Mouse (Mus musculus) kidney, postnatal 0 days (tissue): ENCODE measurements at regions not wholly inside any gene's neighbourhood (a gene's known extent, or its start where the extent isn't known, plus 50 kb on each side); places are given as distances from the start of the nearest gene placed in this dataset.

Source experiments
- ATAC-seq: fragments of 200-750 bp; cut with Nextera tagmentation; replicated peaks from 2 replicates; pipeline ENCODE4 v1.8.0; 2017; ENCODE audit warnings: low read depth, moderate number of reproducible peaks, moderate TSS enrichment, moderate library complexity; ENCODE audit not compliant: low FRiP score
- DNase-seq: peaks from one replicate; pipeline ENCODE4 v3.0.0-alpha.2; 2016; ENCODE audit warnings: low spot score
- H3K27ac ChIP-seq: fragments of 300-500 bp; sonication (generic); 2 replicates; pipeline ENCODE4 v1.5.1; 2014; ENCODE audit warnings: mild to moderate bottlenecking
- H3K27me3 ChIP-seq: fragments of 300-500 bp; sonication (generic); 2 replicates; pipeline ENCODE4 v1.6.1; 2014; ENCODE audit warnings: low read length, mixed read lengths; ENCODE audit not compliant: insufficient read depth
- H3K36me3 ChIP-seq: fragments of 300-500 bp; sonication (generic); 2 replicates; pipeline ENCODE4 v1.6.1; 2014; ENCODE audit warnings: low read length, mixed read lengths; ENCODE audit not compliant: insufficient read depth
- H3K4me1 ChIP-seq: fragments of 300-500 bp; sonication (generic); replicated peaks from 2 replicates; pipeline ENCODE4 v1.6.1; 2014; ENCODE audit warnings: antibody characterized with exemption, low read length, mixed read lengths; ENCODE audit not compliant: insufficient read depth
- H3K4me2 ChIP-seq: fragments of 300-500 bp; sonication (generic); 2 replicates; pipeline ENCODE4 v1.6.1; 2014; ENCODE audit warnings: mild to moderate bottlenecking, low read length, moderate library complexity, mixed read lengths
- H3K4me3 ChIP-seq: fragments of 300-500 bp; sonication (generic); replicated peaks from 2 replicates; pipeline ENCODE4 v1.5.1; 2014; ENCODE audit warnings: low read depth, low read length
- H3K9ac ChIP-seq: fragments of 300-500 bp; sonication (generic); 2 replicates; pipeline ENCODE4 v1.6.1; 2014; ENCODE audit warnings: low read depth, low read length
- H3K9me3 ChIP-seq: fragments of 300-500 bp; sonication (generic); replicated peaks from 2 replicates; pipeline ENCODE4 v1.6.1; 2016; ENCODE audit warnings: low read length, inconsistent platforms, mixed read lengths
- CTCF ChIP-seq: IDR thresholded peaks from 2 replicates; pipeline ENCODE4 v1.5.1; 2016; ENCODE audit warnings: antibody characterized with exemption, low read depth, mild to moderate bottlenecking, moderate library complexity
- WGBS: fragments of 180-500 bp; shearing (Covaris S2); extraction: QIAGEN DNeasy Blood & Tissue Kit; methylation state at CpG from one replicate; pipeline ENCODE4 v1.1.7; 2014; 5-methylcytosine and 5-hydroxymethylcytosine counted together

- H3K27ac ChIP-seq, result no peak overlapping the region
- no peaks in the 10 kb centered on the region for H3K4me1 ChIP-seq
- WGBS, result 87% methylated on average over 5 of the region's 5 CpGs
- no peak overlapping the region for H3K9ac ChIP-seq
- no peak for TF ChIP-seq CTCF
- H3K36me3 ChIP-seq, result no peaks in the 10 kb centered on the region
- no peak overlapping the region for H3K4me3 ChIP-seq
- H3K27me3 ChIP-seq, result no peaks in the 10 kb centered on the region
- no peak for DNase-seq
- H3K9me3 ChIP-seq, result no peaks in the 10 kb centered on the region
- ATAC-seq, result no peak
- no peak overlapping the region for H3K4me2 ChIP-seq
Observed at GRCm38 (mm10) chr2:61378297-61378696, 200.1 kb upstream of the Tank start.

GRCm38 (mm10) chr2:61377756-61378155, 200.6 kb upstream of the Tank start:
- H3K27me3 ChIP-seq, result no peaks in the 10 kb centered on the region
- no peaks in the 10 kb centered on the region for H3K4me1 ChIP-seq
- H3K27ac ChIP-seq, result no peak overlapping the region
- WGBS, result 91% methylated on average over 8 of the region's 8 CpGs
- H3K9ac ChIP-seq, result no peak overlapping the region
- ATAC-seq (no peak), DNase-seq (no peak)
- no peaks in the 10 kb centered on the region for H3K36me3 ChIP-seq
- no peak for TF ChIP-seq CTCF
- H3K4me2 ChIP-seq, result no peak overlapping the region
- H3K4me3 ChIP-seq, result no peak overlapping the region
- no peaks in the 10 kb centered on the region for H3K9me3 ChIP-seq

- H3K4me1 ChIP-seq, result no peaks in the 10 kb centered on the region
- no peak overlapping the region for H3K9ac ChIP-seq
- no peaks in the 10 kb centered on the region for H3K36me3 ChIP-seq
- H3K4me3 ChIP-seq, result no peak overlapping the region
- no peak for DNase-seq
- no peak overlapping the region for H3K27ac ChIP-seq
- H3K27me3 ChIP-seq, result no peaks in the 10 kb centered on the region
- H3K4me2 ChIP-seq, result no peak overlapping the region
- no peak for ATAC-seq
- WGBS, result 64% methylated on average over 4 of the region's 4 CpGs
- TF ChIP-seq CTCF, result no peak
- no peaks in the 10 kb centered on the region for H3K9me3 ChIP-seq
Observed at GRCm38 (mm10) chr2:61362606-61363005, 215.8 kb upstream of the Tank start.

GRCm38 (mm10) chr2:61361394-61361793, 217.0 kb upstream of the Tank start:
- Histone ChIP-seq H3K9ac (no peak overlapping the region), H3K27ac (no peak overlapping the region), H3K9me3 (no peaks in the 10 kb centered on the region), H3K4me1 (no peaks in the 10 kb centered on the region), H3K36me3 (no peaks in the 10 kb centered on the region), H3K4me3 (no peak overlapping the region), H3K4me2 (no peak overlapping the region), H3K27me3 (no peaks in the 10 kb centered on the region)
- TF ChIP-seq CTCF, result no peak
- WGBS, result 86% methylated on average over 2 of the region's 2 CpGs
- no peak for ATAC-seq
- DNase-seq, result no peak

GRCm38 (mm10) chr2:61354104-61354503, 224.3 kb upstream of the Tank start:
- TF ChIP-seq CTCF, result no peak
- 57% methylated on average over 8 of the region's 8 CpGs for WGBS
- Histone ChIP-seq H3K4me1 (no peaks in the 10 kb centered on the region), H3K4me3 (no peak overlapping the region), H3K36me3 (no peaks in the 10 kb centered on the region), H3K4me2 (no peak overlapping the region), H3K9me3 (no peaks in the 10 kb centered on the region), H3K27ac (no peak overlapping the region), H3K9ac (no peak overlapping the region), H3K27me3 (no peaks in the 10 kb centered on the region)
- DNase-seq, result no peak
- no peak for ATAC-seq

- H3K27ac ChIP-seq, result no peak overlapping the region
- H3K9me3 ChIP-seq, result no peaks in the 10 kb centered on the region
- no peaks in the 10 kb centered on the region for H3K36me3 ChIP-seq
- ATAC-seq, result no peak
- no peak overlapping the region for H3K9ac ChIP-seq
- H3K27me3 ChIP-seq, result no peaks in the 10 kb centered on the region
- WGBS, result 91% methylated on average over 3 of the region's 3 CpGs
- H3K4me2 ChIP-seq, result no peak overlapping the region
- no peak for TF ChIP-seq CTCF
- DNase-seq, result no peak
- H3K4me3 ChIP-seq, result no peak overlapping the region
- no peaks in the 10 kb centered on the region for H3K4me1 ChIP-seq
Observed at GRCm38 (mm10) chr2:61347451-61347850, 230.9 kb upstream of the Tank start.

GRCm38 (mm10) chr2:61346012-61346760, 232.2 kb upstream of the Tank start:
- WGBS, result 32% methylated on average over 8 of the region's 8 CpGs
- no peak for TF ChIP-seq CTCF
- H3K4me2 ChIP-seq, result no peak overlapping the region
- H3K27ac ChIP-seq, result no peak overlapping the region
- H3K27me3 ChIP-seq, result no peaks in the 10 kb centered on the region
- no peaks in the 10 kb centered on the region for H3K36me3 ChIP-seq
- H3K4me1 ChIP-seq, result no peaks in the 10 kb centered on the region
- DNase-seq (peak; percentile 86), ATAC-seq (peak; percentile 80)
- H3K9ac ChIP-seq, result no peak overlapping the region
- H3K4me3 ChIP-seq, result no peak overlapping the region
- H3K9me3 ChIP-seq, result no peaks in the 10 kb centered on the region
